ENCODE assay signal across 7 mouse cellular contexts in genomic region chr10:66920761-66921684, GRCm38 (mm10).
DNase-seq lines count a peak whose midpoint lies in the region; ATAC-seq and TF ChIP-seq lines count a peak whose summit lies in the region.

No protein-coding gene starts in this region.

- no peaks in the 10 kb centered on the region for H3K36me3 ChIP-seq in embryonic facial prominence, embryonic 11.5 days (replicated peaks; ENCODE audit: control insufficient read depth, insufficient read depth, low read depth, low read length)
- H3K36me3 ChIP-seq in limb, embryonic 10.5 days, result no peaks in the 10 kb centered on the region
- no peaks in the 10 kb centered on the region for H3K36me3 ChIP-seq in midbrain, embryonic 12.5 days
- H3K36me3 ChIP-seq in small intestine, adult 2 months (ENCODE audit: control insufficient read depth, insufficient read depth, low read length), result no peaks in the 10 kb centered on the region

- H3K9ac ChIP-seq in embryonic facial prominence, embryonic 11.5 days (replicated peaks; ENCODE audit: low read length), result peak overlapping the region; percentile 2
- no peak overlapping the region for H3K9ac ChIP-seq in midbrain, embryonic 12.5 days (replicated peaks)

- peak; percentile 57 for ATAC-seq in embryonic facial prominence, embryonic 11.5 days (replicated peaks; ENCODE audit: insufficient number of reproducible peaks, low FRiP score, low TSS enrichment, low read depth)
- peak; percentile 69 for ATAC-seq in midbrain, embryonic 12.5 days (ENCODE audit: low FRiP score, low read depth)

- DNase-seq in adrenal gland, postnatal 36 days, result peak; percentile 96 to 97
- peak; percentile 78 for DNase-seq in embryonic facial prominence, embryonic 11.5 days (ENCODE audit: low spot score)
- peak; percentile 99 for DNase-seq in heart, adult 11 months
- peak; percentile 98 for DNase-seq in kidney, adult 11 months
- DNase-seq in limb, embryonic 10.5 days (ENCODE audit: low spot score), result peak; percentile 65

- peak overlapping the region; percentile 32 for H3K4me2 ChIP-seq in embryonic facial prominence, embryonic 11.5 days (ENCODE audit: low read depth, low read length)
- H3K4me2 ChIP-seq in midbrain, embryonic 12.5 days (replicated peaks), result peak overlapping the region; percentile 47

- 14% methylated on average over 27 of the region's 27 CpGs for WGBS in embryonic facial prominence, embryonic 11.5 days
- WGBS in limb, embryonic 10.5 days, result 12% methylated on average over 27 of the region's 27 CpGs
- 10% methylated on average over 27 of the region's 27 CpGs for WGBS in midbrain, embryonic 12.5 days
- 8% methylated on average over 27 of the region's 27 CpGs for WGBS in small intestine, adult 2 months

- H3K27me3 ChIP-seq in embryonic facial prominence, embryonic 11.5 days (ENCODE audit: control insufficient read depth, insufficient read depth, low read length), result no peaks in the 10 kb centered on the region
- no peaks in the 10 kb centered on the region for H3K27me3 ChIP-seq in limb, embryonic 10.5 days (ENCODE audit: low read depth, poor library complexity, severe bottlenecking)
- H3K27me3 ChIP-seq in midbrain, embryonic 12.5 days, result no peaks in the 10 kb centered on the region
- H3K27me3 ChIP-seq in small intestine, adult 2 months (ENCODE audit: control insufficient read depth, insufficient read depth, low read length), result no peaks in the 10 kb centered on the region

- no peak for TF ChIP-seq POLR2A in small intestine, adult 2 months (IDR thresholded peaks at IDR 0.05; ENCODE audit: low read depth, low read length)

- H3K9me3 ChIP-seq in embryonic facial prominence, embryonic 11.5 days (replicated peaks; ENCODE audit: control insufficient read depth, low read length), result no peaks in the 10 kb centered on the region
- no peaks in the 10 kb centered on the region for H3K9me3 ChIP-seq in limb, embryonic 10.5 days (replicated peaks)
- no peaks in the 10 kb centered on the region for H3K9me3 ChIP-seq in midbrain, embryonic 12.5 days

- peaks cover 7% of the 10 kb centered on the region for H3K4me1 ChIP-seq in embryonic facial prominence, embryonic 11.5 days (ENCODE audit: control insufficient read depth, insufficient read depth, low read length)
- H3K4me1 ChIP-seq in limb, embryonic 10.5 days, result peaks cover 46% of the 10 kb centered on the region
- H3K4me1 ChIP-seq in midbrain, embryonic 12.5 days, result peaks cover 47% of the 10 kb centered on the region
- H3K4me1 ChIP-seq in small intestine, adult 2 months (ENCODE audit: control insufficient read depth, insufficient read depth, insufficient read length, low read length), result peaks cover 25% of the 10 kb centered on the region

- TF ChIP-seq CTCF in small intestine, adult 2 months (IDR thresholded peaks at IDR 0.05; ENCODE audit: extremely low read depth, insufficient read length, insufficient replicate concordance, low read depth, low read length), result no peak

- peak overlapping the region; percentile 82 for H3K27ac ChIP-seq in embryonic facial prominence, embryonic 11.5 days (replicated peaks; ENCODE audit: low read depth, low read length)
- H3K27ac ChIP-seq in limb, embryonic 10.5 days, result peak overlapping the region; percentile 83
- H3K27ac ChIP-seq in midbrain, embryonic 12.5 days (replicated peaks), result peak overlapping the region; percentile 85
- peak overlapping the region; percentile 95 for H3K27ac ChIP-seq in small intestine, adult 2 months (ENCODE audit: insufficient read depth, low read depth, low read length)

- H3K4me3 ChIP-seq in embryonic facial prominence, embryonic 11.5 days (ENCODE audit: low read depth, low read length), result 0 out of 2 replicates have a peak overlapping the region, but pooled peaks have one; percentile 14
- H3K4me3 ChIP-seq in limb, embryonic 10.5 days, result peak overlapping the region; percentile 47
- peak overlapping the region; percentile 19 for H3K4me3 ChIP-seq in midbrain, embryonic 12.5 days
- H3K4me3 ChIP-seq in small intestine, adult 2 months (ENCODE audit: low read depth, low read length), result peak overlapping the region; percentile 45

Comparison
In these comparisons a context has a peak if more than half of its experiments do, and no peak if none do; other contexts are left out.
1. Peak in every context shown above with its lines: DNase-seq, ATAC-seq, H3K4me3 ChIP-seq and H3K27ac ChIP-seq.